21 mouse cellular contexts compared by ENCODE assay signal in genomic region chr19:37545725-37546124, GRCm38 (mm10). TPM values are rescaled to one million over a fixed set of nuclear protein-coding genes. Genes with fewer than 3 reads are reported as not detected.
A peak's percentile ranks its signal among the peaks of the same experiment; 100 is the strongest.
DNase-seq lines count a peak whose midpoint lies in the region; ATAC-seq and TF ChIP-seq lines count a peak whose summit lies in the region.
"Had no signal": no experiment of that assay in that cellular context is flagged by ENCODE, and none has a peak within 500 bp of the region (broad histone marks: within the 10 kb centered on the region; RNA-seq: fewer than 3 reads in every experiment).

No protein-coding gene starts in this region.

- ATAC-seq in intestine, postnatal 0 days = no peak
- ATAC-seq: CD4-positive, CD25-positive, alpha-beta regulatory T cell, adult 4 months; forebrain, embryonic 13.5 days; forebrain, postnatal 0 days; hindbrain, embryonic 16.5 days had no signal

- no peak for TF ChIP-seq POLR2A in kidney, adult 2 months (IDR thresholded peaks at IDR 0.05; ENCODE audit: low read depth, low read length)
- TF ChIP-seq POLR2A in bone marrow macrophage, adult 2 months (IDR thresholded peaks at IDR 0.05; ENCODE audit: borderline replicate concordance, low read depth, low read length) = no peak

- 0 out of 2 replicates have a peak overlapping the region, but pooled peaks have one; percentile 27 for H3K4me2 ChIP-seq in intestine, postnatal 0 days (replicated peaks; ENCODE audit: low read depth)
- H3K4me2 ChIP-seq: forebrain, embryonic 13.5 days; heart, embryonic 11.5 days; hindbrain, embryonic 12.5 days had no signal

- no peaks in the 10 kb centered on the region for H3K9me3 ChIP-seq in intestine, postnatal 0 days (ENCODE audit: control insufficient read depth)
- H3K9me3 ChIP-seq: forebrain, embryonic 10.5 days; forebrain, embryonic 13.5 days; hindbrain, embryonic 12.5 days had no signal

- no peaks in the 10 kb centered on the region for H3K36me3 ChIP-seq in kidney, adult 2 months (ENCODE audit: control insufficient read depth, insufficient read depth, low read length)
- no peaks in the 10 kb centered on the region for H3K36me3 ChIP-seq in intestine, postnatal 0 days (ENCODE audit: control insufficient read depth, insufficient read depth)
- H3K36me3 ChIP-seq: forebrain, embryonic 10.5 days; hindbrain, embryonic 12.5 days had no signal

- 62% methylated on average over 6 of the region's 6 CpGs for WGBS in kidney, adult 2 months
- whole genome bisulfite sequencing in intestine, postnatal 0 days = 60% methylated on average over 6 of the region's 6 CpGs

- peaks cover 17% of the 10 kb centered on the region for H3K4me1 ChIP-seq in kidney, adult 2 months (ENCODE audit: control insufficient read depth, insufficient read depth, low read length)
- peaks cover 34% of the 10 kb centered on the region for H3K4me1 ChIP-seq in bone marrow macrophage, adult 2 months (ENCODE audit: control insufficient read depth, insufficient read depth, low read length)
- H3K4me1 ChIP-seq in intestine, postnatal 0 days (replicated peaks; ENCODE audit: control insufficient read depth, insufficient read depth, low read length) = no peaks in the 10 kb centered on the region
- H3K4me1 ChIP-seq: hindbrain, embryonic 12.5 days had no signal

- no peaks in the 10 kb centered on the region for H3K27me3 ChIP-seq in kidney, adult 2 months (replicated peaks; ENCODE audit: control insufficient read depth, insufficient read depth, low read length)
- H3K27me3 ChIP-seq in intestine, postnatal 0 days (replicated peaks; ENCODE audit: control insufficient read depth, insufficient read depth, low read length) = no peaks in the 10 kb centered on the region

- TF ChIP-seq CTCF in kidney, adult 2 months (conservative IDR thresholded peaks at IDR 0.05; ENCODE audit: insufficient read depth, insufficient read length, low read depth, low read length) = no peak
- no peak for TF ChIP-seq CTCF in bone marrow macrophage, adult 2 months (IDR thresholded peaks at IDR 0.05; ENCODE audit: low read depth, low read length)
- TF ChIP-seq CTCF in intestine, postnatal 0 days (IDR thresholded peaks at IDR 0.05; ENCODE audit: low read depth) = no peak

- no peak for DNase-seq in kidney, adult 2 months
- no peak for DNase-seq in kidney, postnatal 4 days
- DNase-seq in yolk sac, embryonic 10.5 days (ENCODE audit: low spot score) = peak; percentile 70
- DNase-seq in layer of hippocampus, adult 9-11 months = no peak
- DNase-seq: adrenal gland, adult 2 months; adrenal gland, postnatal 14 days; cerebellum, adult 18-20 months; cerebellum, adult 9-10 months; cerebellum, postnatal 14 days; forebrain, postnatal 0 days; gastrocnemius, adult 2 months; gastrocnemius, postnatal 14 days; heart, adult 18-20 months had no signal

- no peak overlapping the region for H3K9ac ChIP-seq in intestine, postnatal 0 days (ENCODE audit: low read depth, low read length)
- H3K9ac ChIP-seq: forebrain, embryonic 13.5 days; forebrain, postnatal 0 days; hindbrain, embryonic 12.5 days had no signal

- H3K4me3 ChIP-seq in kidney, adult 2 months (ENCODE audit: insufficient read depth, low read depth, low read length) = no peak overlapping the region
- no peak overlapping the region for H3K4me3 ChIP-seq in bone marrow macrophage, adult 2 months (ENCODE audit: insufficient read depth, low read length)
- H3K4me3 ChIP-seq in intestine, postnatal 0 days (ENCODE audit: low read depth, low read length) = no peak overlapping the region
- H3K4me3 ChIP-seq: forebrain, embryonic 10.5 days; forebrain, embryonic 13.5 days; gastrocnemius, adult 2 months; hindbrain, embryonic 12.5 days had no signal

- H3K27ac ChIP-seq in kidney, adult 2 months (ENCODE audit: insufficient read depth, low read depth, low read length) = peak overlapping the region; percentile 84
- peak overlapping the region; percentile 88 for H3K27ac ChIP-seq in bone marrow macrophage, adult 2 months (ENCODE audit: insufficient read depth, low read depth, low read length)
- peak overlapping the region; percentile 68 for H3K27ac ChIP-seq in intestine, postnatal 0 days (ENCODE audit: low read depth, low read length)
- H3K27ac ChIP-seq: forebrain, embryonic 10.5 days; forebrain, embryonic 13.5 days; hindbrain, embryonic 12.5 days had no signal

RNA-seq across cellular contexts. Expression of gene Exoc6, which starts 4.5 kb away (rescaled TPM):
- 25.2 and 28.8 TPM in 2 replicates for polyA plus RNA-seq in kidney, adult 2 months (2012; rRNA removed)
- polyA plus RNA-seq in bone marrow macrophage, adult 2 months (2012; ENCODE audit: insufficient read depth, insufficient read length, missing spikeins) = 26.0 and 26.6 TPM in 2 replicates
- polyA plus RNA-seq in intestine, postnatal 0 days (2015; fragmentation: Nextera tagmentation; extraction: Ambion mirVana) = 23.3 and 24.6 TPM in 2 replicates
